Mouse (Mus musculus) mature B cell (primary cell): ENCODE data around the gene Paxip1.

Experiments used
- in situ Hi-C: fragments of 300-500 bp; cut with MboI; formaldehyde crosslinking; loops from 2 replicates; pipeline ENCODE4 v1.14.3; 2019

The Paxip1 gene

DNA sequence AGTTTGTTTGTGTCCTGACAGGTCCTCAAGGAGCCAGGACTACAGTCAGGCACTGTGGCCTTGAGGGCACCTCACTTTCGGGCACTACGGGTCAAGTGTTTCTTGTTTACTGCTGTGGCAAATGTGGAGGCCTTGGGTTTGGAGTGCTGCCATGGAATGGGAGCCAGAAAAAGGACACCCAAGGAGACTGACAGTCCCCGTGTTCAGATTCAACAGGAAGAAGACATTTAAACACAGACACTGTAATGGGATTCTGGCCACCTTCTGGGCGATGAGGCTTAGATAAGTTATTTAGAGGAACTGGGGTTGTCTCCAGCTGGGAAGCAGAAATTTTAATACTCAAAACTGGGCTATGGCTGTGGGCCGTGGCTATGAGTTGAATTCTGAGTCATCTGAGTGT lies 60.8 kb downstream of the Paxip1 start:
- in situ Hi-C loops, result no loop called here

DNA sequence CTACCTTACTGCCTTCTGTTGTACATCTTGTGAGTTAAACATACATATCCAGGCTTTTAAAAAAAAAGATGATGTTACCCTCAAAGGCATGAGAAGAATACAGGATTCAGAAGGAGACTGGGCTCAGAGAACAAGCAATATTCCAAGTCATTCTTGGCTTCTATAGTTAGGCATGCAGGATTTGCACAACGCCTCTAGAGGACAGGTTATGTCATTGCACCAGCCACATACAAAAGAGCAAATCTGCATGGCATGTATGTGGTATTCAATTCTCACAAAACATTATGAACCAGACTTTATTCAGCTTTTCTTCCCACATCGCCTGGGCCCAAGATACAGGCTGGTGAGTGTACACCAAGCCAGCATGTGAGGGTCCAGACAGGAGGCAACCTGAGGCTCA lies 67.0 kb downstream of the Paxip1 start:
- in situ Hi-C loops, result no loop called here

DNA sequence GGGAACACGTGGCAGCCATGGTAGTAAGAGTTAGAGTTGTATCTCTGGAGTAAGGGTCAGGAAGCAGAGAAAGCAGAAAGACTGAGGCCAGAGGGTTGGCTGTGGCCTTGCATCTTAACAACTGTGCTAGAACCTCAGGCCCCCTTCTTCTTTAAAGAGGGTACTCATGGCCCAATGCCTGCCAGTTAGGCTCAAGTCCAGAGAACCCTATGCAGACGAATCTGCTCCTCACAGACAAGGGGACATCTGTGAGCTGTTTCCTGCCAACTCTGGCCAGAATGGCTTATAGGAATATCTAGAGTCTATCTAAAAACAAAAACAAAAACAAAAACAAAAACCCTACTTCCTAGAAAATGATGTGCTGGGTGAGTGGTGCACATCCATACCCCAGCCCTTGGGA lies 72.2 kb downstream of the Paxip1 start:
- in situ Hi-C loops, result no loop called here

DNA sequence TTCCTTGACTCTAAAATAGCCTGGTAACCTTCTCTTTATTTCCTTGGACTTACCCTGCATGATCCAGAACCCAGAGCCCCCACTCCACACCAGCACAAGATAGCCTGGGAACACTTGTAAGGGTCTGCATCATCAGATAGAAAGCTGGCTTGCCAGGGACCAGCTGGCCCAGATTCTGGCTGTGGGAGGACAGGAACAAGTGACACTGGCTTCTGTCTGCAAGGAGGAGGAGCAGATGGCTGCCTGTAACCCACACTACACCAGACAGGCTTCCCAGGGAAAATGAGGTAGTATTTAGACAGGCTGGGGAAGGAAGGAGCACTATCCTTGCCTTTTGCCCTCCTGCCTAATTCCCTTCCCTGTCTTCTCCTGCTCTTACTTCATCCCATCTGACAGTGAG lies 74.2 kb downstream of the Paxip1 start:
- in situ Hi-C loops, result no loop called here

DNA sequence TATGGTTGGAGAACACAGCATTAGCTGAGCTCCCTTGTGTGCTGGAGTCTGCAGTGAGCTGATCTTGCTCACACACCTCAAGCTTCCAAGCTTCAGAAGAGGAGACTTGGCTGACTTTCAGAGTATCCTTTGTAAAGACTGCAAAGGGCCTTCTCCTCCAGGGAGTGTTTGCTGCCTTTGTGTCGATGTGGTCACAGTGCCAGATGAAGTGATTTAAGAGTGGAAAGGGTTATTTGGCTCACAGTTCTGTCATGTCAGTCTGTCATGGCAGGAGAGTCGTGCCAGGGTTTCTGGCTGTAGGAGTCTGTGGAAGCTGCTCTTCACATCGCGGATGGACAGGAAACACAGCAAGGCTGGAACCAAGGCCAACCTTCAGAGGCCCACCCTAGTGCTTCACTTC lies 75.5 kb downstream of the Paxip1 start:
- in situ Hi-C loops, result no loop called here

DNA sequence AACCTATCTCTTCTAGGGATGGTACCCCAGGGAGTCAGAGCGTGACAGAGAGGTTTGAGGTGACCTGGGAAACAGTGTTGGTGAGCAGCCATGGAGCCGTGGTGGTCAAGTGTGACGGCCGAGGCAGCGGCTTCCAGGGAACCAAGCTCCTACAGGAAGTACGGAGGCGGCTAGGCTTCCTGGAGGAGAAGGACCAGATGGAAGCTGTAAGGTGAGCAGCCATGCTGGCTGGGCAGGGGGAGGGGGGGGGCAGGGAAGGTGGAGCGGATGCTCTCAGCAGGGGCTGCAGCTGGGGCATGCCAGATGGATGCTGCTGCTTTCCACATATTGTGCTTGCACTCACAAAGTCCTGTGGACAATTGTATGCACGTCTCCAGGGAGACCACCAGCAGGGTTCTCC lies 77.1 kb downstream of the Paxip1 start:
- in situ Hi-C loops, result no loop called here

DNA sequence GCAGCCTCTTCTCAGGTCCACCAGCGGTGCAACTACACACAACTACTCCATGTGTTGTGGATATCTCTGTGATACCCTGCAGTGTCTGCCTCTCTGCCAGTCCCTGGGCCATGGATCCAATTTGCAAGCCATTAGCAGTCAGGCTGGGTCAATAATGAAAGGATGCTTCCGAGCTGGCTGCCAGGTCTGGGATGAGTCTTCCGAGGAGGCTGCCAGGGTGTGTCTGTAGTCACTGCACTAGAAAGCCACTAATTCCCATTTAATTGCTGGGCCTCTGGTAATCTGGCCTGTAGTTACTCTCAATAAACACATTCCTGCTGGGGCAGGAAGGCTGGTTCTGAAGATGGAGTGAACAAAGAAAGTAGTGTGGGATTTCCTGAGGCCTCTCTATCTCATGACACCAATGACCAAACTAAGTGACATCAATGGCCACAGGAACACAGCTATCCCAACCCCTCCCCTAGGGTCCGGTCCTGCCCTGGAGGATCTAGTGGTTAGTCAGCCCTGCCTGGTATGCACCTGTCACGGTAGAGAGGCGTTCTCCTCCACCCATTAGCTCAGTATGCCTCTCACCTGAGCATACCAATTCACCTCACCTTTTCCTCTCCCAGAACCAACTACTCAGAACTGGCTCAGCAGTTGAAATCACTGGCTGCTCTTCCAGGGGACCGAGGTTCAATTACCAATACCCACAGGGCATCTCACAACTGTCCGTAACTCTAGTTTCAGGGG lies 79.9 kb downstream of the Paxip1 start:
- in situ Hi-C loops, result no loop called here

DNA sequence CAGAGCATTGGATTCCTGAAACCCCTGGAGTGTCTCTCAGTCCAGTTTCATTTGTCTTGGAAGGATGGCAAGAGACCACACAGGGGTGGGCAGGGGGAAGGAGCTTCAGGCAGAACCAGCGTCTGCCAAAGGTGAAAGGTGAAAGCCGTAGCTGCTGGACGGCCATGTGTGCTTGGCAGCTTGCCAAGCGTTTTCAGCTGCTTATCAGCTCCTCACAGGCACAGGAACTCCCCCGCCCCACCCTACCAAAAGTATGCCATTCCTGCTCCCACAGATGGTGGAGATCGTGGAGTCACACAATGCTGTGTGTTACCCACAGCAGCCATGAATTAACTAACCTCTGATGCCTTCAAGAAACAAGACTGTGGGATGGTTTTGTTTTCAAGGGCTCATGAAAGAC lies 83.3 kb downstream of the Paxip1 start:
- in situ Hi-C loops, result no loop called here

DNA sequence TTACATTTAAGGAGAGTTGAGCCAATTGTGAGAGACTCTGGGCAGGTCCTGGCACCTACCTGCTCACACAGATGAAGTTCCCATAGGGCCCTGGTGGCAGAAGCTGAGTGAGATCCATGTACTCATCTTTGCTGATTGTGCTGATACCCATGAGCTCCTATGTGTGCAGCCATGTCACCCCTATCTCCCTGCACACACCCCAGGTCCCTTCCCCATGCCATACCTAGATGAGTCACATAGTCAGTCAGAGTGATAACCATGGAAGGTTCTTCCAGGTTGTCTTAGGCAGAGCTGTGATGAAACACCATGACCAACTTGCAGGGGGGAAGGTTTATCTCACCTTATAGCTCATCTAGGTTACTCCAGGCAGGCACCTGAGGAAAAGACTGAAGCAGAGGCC lies 84.2 kb downstream of the Paxip1 start:
- in situ Hi-C loops, result no loop called here

DNA sequence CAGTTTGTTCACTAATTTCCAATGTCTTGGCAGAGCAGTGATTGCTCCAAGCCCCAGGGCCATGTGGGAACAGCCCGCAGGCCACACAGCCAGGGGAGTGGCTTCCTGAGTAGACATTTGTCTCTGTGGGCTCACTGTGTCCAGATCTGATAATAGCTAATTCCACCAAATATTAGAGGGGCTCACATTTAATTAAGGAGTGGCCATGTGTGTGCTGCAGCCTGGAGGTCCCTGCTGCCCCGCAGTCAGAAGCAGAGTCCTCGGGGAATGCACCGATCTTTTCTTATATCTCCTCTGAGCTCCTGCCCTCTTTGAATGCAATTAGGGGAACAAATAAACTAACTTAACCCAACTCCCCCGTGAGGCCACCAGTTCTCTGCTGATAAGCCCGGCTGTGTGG lies 84.9 kb downstream of the Paxip1 start:
- in situ Hi-C loops, result no loop called here

DNA sequence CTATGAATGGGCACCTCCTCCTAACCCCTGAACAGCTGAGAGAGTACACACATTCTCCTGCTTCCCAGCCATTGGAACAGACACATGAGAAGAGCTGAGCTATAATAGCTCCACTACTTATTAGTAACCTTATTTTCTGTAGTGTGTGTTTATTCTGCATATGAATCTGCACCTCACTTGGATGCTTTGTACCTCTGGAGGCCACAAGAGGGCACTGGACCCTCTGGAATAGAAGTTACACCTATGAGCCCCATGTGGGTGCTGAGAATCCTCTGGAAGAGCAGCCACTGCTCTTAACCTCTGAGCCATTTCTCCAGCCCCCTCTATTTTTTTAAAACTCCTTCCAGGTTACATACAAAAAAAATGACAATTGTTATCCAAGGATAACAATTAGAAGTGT lies 86.5 kb downstream of the Paxip1 start:
- in situ Hi-C loops, result no loop called here

DNA sequence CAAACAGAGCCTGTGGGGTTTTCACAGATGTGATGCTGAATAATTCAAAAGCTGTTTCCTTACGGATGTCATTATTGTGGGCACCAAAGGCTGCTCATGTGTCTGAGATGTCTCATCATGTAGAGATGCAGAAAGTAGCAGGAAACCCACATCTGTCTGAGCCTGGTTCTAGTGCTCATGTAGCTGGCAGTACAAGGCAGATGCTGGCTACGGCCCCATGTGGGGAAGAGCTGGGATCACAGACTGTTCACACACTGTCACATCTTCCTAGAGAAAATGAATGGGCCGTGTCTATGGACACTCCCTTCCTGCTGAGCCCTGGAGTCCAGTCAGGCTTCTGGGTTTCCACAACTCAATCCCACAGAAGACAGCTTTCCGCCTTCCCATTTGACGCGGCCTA lies 89.0 kb downstream of the Paxip1 start:
- in situ Hi-C loops, result no loop called here
